Mouse (Mus musculus): Measurements from ENCODE around the gene Phkg1.

Gene Phkg1

DNA sequence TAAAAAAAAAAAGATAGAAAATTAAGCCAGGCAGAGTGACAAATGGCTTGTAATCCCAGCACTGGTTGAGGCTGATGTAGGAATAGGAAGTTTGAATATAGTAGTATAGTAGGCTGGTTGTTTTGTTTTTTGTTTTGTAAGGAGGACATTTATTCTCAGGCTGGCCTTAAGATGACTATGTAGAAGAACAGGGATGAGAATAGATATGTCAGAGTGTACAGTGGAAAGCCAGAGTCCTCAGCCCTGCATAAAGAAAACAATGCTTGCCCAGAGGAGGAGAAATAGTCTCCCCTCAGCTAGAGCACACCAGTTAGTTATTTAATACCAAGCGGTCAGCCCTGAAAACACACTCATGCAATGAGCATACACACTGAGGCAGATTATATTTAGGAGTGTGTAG is at the start of gene Phkg1:
Phkg1 (minus strand) TSS at position 101 of the 400 bp plus-strand sequence.
- no peak for DNase-seq (ENCODE audit: low read depth, low spot score)

- DNase-seq (ENCODE audit: low read depth, low spot score), result no peak
Measured at GRCm38 (mm10) chr5:129947528-129948033, 49.2 kb upstream of the Phkg1 start.

DNA sequence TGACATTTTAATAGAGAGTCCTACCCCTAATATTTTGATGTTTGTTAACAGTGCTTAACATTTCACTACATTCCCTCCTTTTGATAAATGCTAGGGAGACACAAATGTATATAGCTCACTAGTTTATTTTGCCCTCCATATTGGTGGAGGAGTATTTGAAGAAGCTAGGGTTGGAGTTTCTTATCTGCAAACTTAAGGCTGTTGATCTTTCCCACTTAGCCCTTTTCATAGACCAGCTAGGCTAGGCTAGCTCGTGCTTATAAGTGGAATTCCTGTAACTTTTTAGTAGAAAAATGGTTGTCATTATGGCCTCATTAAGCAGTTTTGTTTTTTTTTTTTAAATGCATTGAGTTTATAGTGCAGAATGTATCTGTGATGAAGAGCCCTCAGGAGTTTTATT is 45.1 kb upstream of the Phkg1 start:
- no peak for DNase-seq (ENCODE audit: low read depth, low spot score)

DNA sequence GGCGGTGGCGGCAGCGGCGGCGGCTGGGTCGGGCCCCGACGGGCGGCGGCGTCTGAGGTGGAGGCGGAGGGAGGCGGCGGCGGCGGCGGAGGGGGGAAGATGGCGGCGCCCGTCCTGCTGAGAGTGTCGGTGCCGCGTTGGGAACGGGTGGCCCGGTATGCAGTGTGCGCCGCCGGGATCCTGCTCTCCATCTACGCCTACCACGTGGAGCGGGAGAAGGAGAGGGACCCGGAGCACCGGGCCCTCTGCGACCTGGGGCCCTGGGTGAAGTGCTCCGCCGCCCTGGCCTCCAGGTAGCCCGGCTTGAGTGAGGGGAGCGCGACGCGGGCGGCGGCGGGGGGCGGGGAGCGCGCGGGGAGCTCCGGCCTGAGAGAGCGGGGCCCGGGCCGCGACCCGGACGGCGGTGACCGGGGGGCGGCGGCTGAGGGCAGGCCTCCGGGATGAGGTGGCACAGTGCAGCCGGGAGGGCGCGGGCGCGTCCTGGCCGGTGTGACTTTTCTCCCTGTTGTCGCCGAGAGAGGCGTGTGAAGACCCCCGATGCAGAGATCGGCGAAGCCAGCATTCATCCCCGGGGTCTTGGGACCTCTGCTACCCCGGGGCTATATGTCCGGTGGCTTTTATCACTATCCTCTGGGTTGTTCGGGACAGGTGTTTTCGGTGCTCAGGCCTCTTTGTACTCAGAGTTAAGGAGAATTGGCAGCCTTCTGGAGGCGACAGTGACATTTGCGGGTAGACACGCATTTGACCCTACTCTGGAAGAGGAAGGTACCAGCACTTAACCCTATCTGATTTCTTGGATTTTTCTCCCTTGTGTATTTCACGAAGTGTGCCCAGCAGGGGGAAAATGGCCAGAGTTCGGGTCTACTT is 44.0 kb upstream of the Phkg1 start:
- peak; percentile 35 for DNase-seq (ENCODE audit: low read depth, low spot score)

GRCm38 (mm10) chr5:129941495-129942045 is 43.2 kb upstream of the Phkg1 start, which contains the start of gene Vkorc1l1:
Vkorc1l1 (plus strand) TSS chr5:129941970.
- DNase-seq (ENCODE audit: low read depth, low spot score), result peak; percentile 99

GRCm38 (mm10) chr5:129940736-129941494 is 42.6 kb upstream of the Phkg1 start:
- DNase-seq (ENCODE audit: low read depth, low spot score), result no peak

- DNase-seq (ENCODE audit: low read depth, low spot score), result no peak
Measured at GRCm38 (mm10) chr5:129940281-129940680, 41.9 kb upstream of the Phkg1 start.

DNA sequence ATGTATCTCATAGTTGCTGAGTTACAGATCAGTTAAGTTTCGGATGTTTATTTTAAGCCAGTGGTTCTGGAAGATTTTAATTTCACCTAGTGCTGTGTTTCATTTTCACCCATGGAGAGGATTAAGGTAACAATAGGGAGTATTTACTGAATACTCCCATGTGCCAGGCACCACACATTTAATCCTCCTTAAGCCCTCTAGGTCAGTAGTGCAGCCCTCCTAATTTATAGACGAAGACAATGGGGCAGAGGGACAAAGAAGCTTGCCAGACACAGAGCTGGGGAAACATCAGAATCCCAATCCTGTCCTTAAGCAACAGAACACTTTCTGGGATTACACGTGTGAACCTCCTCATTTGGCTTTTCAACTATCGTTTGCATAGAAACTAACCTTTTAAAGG is 38.6 kb upstream of the Phkg1 start:
- DNase-seq (ENCODE audit: low read depth, low spot score), result no peak

- DNase-seq (ENCODE audit: low read depth, low spot score), result peak; percentile 71
Measured at GRCm38 (mm10) chr5:129929924-129930855, 31.8 kb upstream of the Phkg1 start.

- DNase-seq (ENCODE audit: low read depth, low spot score), result no peak
Measured at GRCm38 (mm10) chr5:129925933-129926332, 27.6 kb upstream of the Phkg1 start.

DNA sequence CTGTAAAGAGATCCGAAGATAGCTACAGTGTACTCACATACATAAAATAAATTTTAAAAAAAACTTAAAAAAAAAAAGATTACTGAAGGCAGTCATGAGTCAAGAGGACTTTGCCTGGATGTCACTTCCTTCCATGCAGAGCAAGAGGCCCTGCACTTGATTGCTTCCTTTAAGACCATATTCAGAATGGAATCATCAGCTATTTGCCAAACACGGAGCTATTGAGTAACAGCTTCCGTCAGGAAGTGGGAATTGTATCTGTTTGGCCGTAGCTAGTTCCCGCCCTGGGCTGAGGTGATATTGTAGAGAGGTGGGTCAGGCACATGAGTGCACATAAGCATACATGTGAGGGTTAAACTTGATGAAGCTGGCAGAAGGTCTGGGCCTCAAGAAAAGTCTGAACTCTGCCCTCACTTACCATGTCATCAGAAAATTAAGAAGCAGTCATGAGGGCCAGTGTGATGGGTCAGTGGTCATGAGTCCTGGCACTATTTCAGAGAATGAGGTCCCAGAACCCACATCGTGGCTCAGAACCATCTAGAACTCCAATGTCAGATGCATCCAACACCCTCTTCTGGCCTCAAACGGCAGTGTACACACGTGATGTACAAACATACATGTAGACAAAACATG is 26.6 kb upstream of the Phkg1 start:
- DNase-seq (ENCODE audit: low read depth, low spot score), result no peak

- peak; percentile 71 for DNase-seq (ENCODE audit: low read depth, low spot score)
Measured at GRCm38 (mm10) chr5:129921972-129922371, 23.6 kb upstream of the Phkg1 start.

DNA sequence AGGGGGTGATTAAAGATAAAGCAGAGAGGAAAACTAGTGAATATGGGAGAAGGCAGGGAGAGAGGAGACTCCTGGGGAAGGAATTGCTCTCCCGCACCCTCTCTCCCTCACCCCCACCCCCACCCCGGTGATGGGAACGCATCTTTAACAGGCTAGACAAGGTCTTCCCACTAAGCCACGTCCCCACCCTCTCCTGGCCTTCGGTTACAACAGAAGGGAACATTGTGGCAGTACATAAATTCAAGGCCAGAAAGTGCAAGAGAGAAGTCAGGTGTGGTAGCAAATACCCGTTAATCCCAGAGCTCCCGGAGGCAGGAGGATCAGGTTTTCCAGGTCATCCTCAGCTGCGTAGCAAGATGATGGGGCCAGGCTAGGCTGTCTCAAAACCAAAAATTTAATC is 21.0 kb upstream of the Phkg1 start:
- DNase-seq (ENCODE audit: low read depth, low spot score), result peak; percentile 62

- peak; percentile 44 for DNase-seq (ENCODE audit: low read depth, low spot score)
Measured at GRCm38 (mm10) chr5:129918752-129919151, 20.4 kb upstream of the Phkg1 start.

GRCm38 (mm10) chr5:129918065-129918651 is 19.8 kb upstream of the Phkg1 start:
- peak; percentile 83 for DNase-seq (ENCODE audit: low read depth, low spot score)

- DNase-seq (ENCODE audit: low read depth, low spot score), result peak; percentile 81
Measured at GRCm38 (mm10) chr5:129915491-129915890, 17.1 kb upstream of the Phkg1 start.

- DNase-seq (ENCODE audit: low read depth, low spot score), result peak; percentile 90
Measured at GRCm38 (mm10) chr5:129914024-129914423, 15.7 kb upstream of the Phkg1 start.

GRCm38 (mm10) chr5:129909591-129909990 is 11.2 kb upstream of the Phkg1 start:
- DNase-seq (ENCODE audit: low read depth, low spot score), result peak; percentile 64

DNA sequence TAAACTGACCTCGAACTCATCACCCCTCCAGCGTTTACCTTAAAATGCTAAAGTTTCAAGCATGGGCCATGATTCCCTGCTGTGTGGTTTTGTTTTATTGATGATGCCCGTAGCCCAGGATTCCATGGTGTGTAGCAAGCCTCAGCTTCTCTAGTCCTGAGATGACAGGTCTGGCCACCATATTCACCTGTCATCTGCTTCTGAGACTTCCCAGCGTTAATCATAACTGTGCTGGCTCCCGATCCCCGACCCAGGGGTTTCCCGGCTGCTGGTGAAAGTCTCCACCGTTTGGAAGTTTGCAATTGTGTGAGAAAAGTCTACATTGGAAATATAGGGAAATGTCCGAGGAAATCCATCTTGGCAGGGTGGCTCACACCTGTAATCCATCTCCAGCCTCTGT is 10.8 kb upstream of the Phkg1 start:
- DNase-seq (ENCODE audit: low read depth, low spot score), result no peak
